Mouse (Mus musculus): ENCODE results near the gene Prss27. TPM values are rescaled to one million over a fixed set of nuclear protein-coding genes. Genes with fewer than 3 reads are reported as not detected.
A peak's percentile ranks its signal among the peaks of the same experiment; 100 is the strongest.

Prss27 gene
- 11.1 and 22.9 TPM in 2 replicates for polyA plus RNA-seq (2012; rRNA removed)

- 61% methylated on average over 4 of the region's 4 CpGs for WGBS
These were observed at the start of gene Prss27 for GRCm38 (mm10) chr17:24037844-24038243. Prss27 (plus strand) TSS chr17:24038144.

GRCm38 (mm10) chr17:23989802-23990201 lies 48.1 kb upstream of the Prss27 start:
- no peak for DNase-seq (ENCODE audit: low read depth, low spot score)
- 25% methylated on average over 2 of the region's 2 CpGs for WGBS

More at GRCm38 (mm10) chr17:24037844-24038243, at the start of gene Prss27:
- no peak for DNase-seq (ENCODE audit: low read depth, low spot score)

- WGBS: 35% methylated on average over 9 of the region's 9 CpGs
- no peak for DNase-seq (ENCODE audit: low read depth, low spot score)
These were observed 45.0 kb upstream of the Prss27 start for GRCm38 (mm10) chr17:23992789-23993553.

GRCm38 (mm10) chr17:23993559-23994428 lies 44.1 kb upstream of the Prss27 start:
- 9% methylated on average over 31 of the region's 31 CpGs for WGBS

GRCm38 (mm10) chr17:23994667-23995066 lies 43.3 kb upstream of the Prss27 start:
- WGBS: 86% methylated on average over 7 of the region's 7 CpGs
- no peak for DNase-seq (ENCODE audit: low read depth, low spot score)

More at GRCm38 (mm10) chr17:23993559-23994428, 44.1 kb upstream of the Prss27 start:
- DNase-seq (ENCODE audit: low read depth, low spot score): no peak

GRCm38 (mm10) chr17:23995421-23995820 lies 42.5 kb upstream of the Prss27 start:
- DNase-seq (ENCODE audit: low read depth, low spot score): no peak
- 42% methylated on average over 1 of the region's 1 CpGs for WGBS

GRCm38 (mm10) chr17:23997901-23998300 lies 40.0 kb upstream of the Prss27 start, which contains the start of gene Prss22:
Prss22 (minus strand) TSS chr17:23998100.
- DNase-seq (ENCODE audit: low read depth, low spot score): no peak
- 63% methylated on average over 2 of the region's 2 CpGs for whole genome bisulfite sequencing

- 64% methylated on average over 6 of the region's 6 CpGs for WGBS
- no peak for DNase-seq (ENCODE audit: low read depth, low spot score)
These were observed 39.6 kb upstream of the Prss27 start for GRCm38 (mm10) chr17:23998383-23998782.

GRCm38 (mm10) chr17:24000404-24000803 lies 37.5 kb upstream of the Prss27 start:
- no peak for DNase-seq (ENCODE audit: low read depth, low spot score)
- WGBS: 19% methylated on average over 5 of the region's 5 CpGs

GRCm38 (mm10) chr17:24004071-24004665 lies 33.8 kb upstream of the Prss27 start:
- no peak for DNase-seq (ENCODE audit: low read depth, low spot score)
- WGBS: 84% methylated on average over 14 of the region's 14 CpGs

GRCm38 (mm10) chr17:24005049-24005448 lies 32.9 kb upstream of the Prss27 start:
- DNase-seq (ENCODE audit: low read depth, low spot score): no peak
- 93% methylated on average over 3 of the region's 3 CpGs for WGBS

- DNase-seq (ENCODE audit: low read depth, low spot score): no peak
- 54% methylated on average over 2 of the region's 2 CpGs for WGBS
These were observed 31.0 kb upstream of the Prss27 start for GRCm38 (mm10) chr17:24006930-24007329.

- DNase-seq (ENCODE audit: low read depth, low spot score): no peak
- 50% methylated on average over 1 of the region's 1 CpGs for WGBS
These were observed 30.6 kb upstream of the Prss27 start for GRCm38 (mm10) chr17:24007391-24007790.

GRCm38 (mm10) chr17:24008105-24008504 lies 29.8 kb upstream of the Prss27 start:
- WGBS: 79% methylated on average over 4 of the region's 4 CpGs
- no peak for DNase-seq (ENCODE audit: low read depth, low spot score)

- no peak for DNase-seq (ENCODE audit: low read depth, low spot score)
- WGBS: 59% methylated on average over 5 of the region's 5 CpGs
These were observed 28.3 kb upstream of the Prss27 start for GRCm38 (mm10) chr17:24009617-24010016.

GRCm38 (mm10) chr17:24012921-24013320 lies 25.0 kb upstream of the Prss27 start:
- peak; percentile 48 for DNase-seq (ENCODE audit: low read depth, low spot score)
- 53% methylated on average over 2 of the region's 2 CpGs for WGBS

GRCm38 (mm10) chr17:24014433-24014965 lies 23.4 kb upstream of the Prss27 start:
- no peak for DNase-seq (ENCODE audit: low read depth, low spot score)
- 44% methylated on average over 5 of the region's 5 CpGs for WGBS

GRCm38 (mm10) chr17:24015727-24016126 lies 22.2 kb upstream of the Prss27 start:
- no peak for DNase-seq (ENCODE audit: low read depth, low spot score)
- 64% methylated on average over 14 of the region's 14 CpGs for WGBS

GRCm38 (mm10) chr17:24020696-24021095 lies 17.2 kb upstream of the Prss27 start:
- 62% methylated on average over 6 of the region's 6 CpGs for WGBS
- DNase-seq (ENCODE audit: low read depth, low spot score): no peak

Measured in large intestine, adult 2 months (tissue).